Mouse (Mus musculus) embryo, embryonic 11 days (tissue): ENCODE measurements at regions not wholly inside any gene's neighbourhood (a gene's known extent, or its start where the extent isn't known, plus 50 kb on each side); places are given as distances from the start of the nearest gene placed in this dataset.
A peak's percentile ranks its signal among the peaks of the same experiment; 100 is the strongest.
"Not testable (repeated sequence)": the region's sequence is repeated elsewhere in the genome, so short reads cannot be mapped to it uniquely, and the experiment has no call there.

Experiments
- DNase-seq: peaks from one replicate; pipeline ENCODE4 v3.0.0-alpha.2; 2015

- no peak for DNase-seq
Measured at GRCm38 (mm10) chr1:43305349-43306278, 108.8 kb upstream of the Fhl2 start.

DNA sequence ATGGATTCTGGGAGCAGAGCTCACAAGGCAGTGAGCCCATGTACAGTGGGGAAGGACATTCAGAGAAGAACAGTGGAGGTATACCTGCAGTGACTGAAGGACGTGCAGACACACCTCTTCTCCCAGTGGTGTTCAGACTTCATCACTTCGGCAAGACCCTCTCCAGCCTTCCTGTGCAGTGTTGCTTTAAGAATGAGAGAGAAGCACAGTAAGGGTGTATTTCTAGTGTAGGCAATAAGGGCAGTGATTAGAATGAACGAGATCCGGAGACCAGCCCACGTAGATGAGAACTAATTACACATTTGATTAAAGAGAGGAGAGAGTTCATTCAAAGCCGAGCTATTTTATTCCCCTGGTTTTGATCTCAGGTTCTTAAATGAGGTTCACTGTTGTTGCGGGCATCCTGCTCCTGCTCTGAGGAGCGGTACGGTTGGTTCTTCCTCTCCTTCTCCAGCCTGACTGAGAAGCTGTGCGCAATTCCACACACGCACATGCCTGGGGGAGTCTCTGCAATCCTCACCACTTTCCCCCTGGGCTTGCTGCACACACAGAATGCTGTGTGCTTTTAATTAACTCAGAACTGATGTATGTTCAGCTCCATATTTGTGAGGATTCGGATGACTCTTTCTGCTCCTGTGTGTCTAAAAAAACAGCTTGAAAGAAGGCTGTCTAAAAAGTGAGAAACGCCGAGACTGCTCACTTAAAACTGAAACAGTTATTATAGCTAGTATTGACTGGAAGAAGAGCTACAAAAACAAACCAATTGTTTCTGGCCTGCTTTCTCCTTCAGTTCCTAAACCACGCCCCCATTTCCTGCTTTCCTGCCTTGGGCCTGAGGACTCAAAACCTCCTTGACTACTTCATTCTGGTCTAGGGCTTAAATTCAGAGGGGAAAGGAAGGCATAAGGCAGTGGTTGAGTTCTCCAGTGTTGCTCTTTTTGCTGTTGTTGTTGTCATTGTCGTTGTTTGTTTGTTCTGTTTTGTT lies 114.2 kb upstream of the Fhl2 start:
- DNase-seq: peak; percentile 52

DNA sequence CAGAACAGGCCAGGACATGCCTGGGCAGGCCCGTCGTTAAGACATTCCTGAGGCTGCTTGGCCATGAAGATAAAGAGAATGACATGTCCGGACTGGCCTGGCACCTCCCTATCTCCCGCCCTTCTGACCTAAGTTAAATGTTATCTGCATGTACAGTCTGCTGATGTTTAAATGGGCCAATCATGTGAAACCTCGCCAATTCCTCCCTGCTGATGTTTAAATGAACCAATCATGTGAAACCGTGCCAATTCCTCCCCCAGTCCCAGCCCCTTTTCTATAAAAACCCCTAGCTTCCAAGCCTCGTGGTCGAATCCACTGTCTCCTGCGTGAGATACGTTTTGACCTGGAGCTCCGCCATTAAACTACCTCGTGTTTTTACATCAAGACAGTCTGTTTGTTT lies 119.5 kb upstream of the Fhl2 start:
- DNase-seq: not testable (repeated sequence)

GRCm38 (mm10) chr1:43317076-43317871 lies 120.5 kb upstream of the Fhl2 start:
- no peak for DNase-seq

DNA sequence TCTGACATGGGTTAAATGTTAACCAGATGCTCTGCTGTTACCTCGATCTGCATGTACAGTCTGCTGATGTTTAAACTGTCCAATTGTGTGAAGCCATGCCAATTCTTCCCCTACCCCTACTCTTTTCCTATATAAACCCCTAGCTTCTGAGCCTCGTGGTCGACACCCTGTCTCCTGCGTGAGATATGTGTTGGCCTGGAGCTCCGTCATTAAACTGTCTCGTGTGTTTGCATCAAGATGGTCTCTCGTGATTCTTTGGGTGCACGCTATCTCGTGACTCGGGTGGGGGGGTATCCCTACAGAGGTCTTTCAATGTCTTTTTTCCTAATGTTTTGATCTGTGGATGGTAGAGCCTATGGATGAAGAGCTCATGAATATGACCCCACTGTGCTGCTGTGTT lies 110.9 kb upstream of the Nck2 start:
- DNase-seq: not testable (repeated sequence)

DNA sequence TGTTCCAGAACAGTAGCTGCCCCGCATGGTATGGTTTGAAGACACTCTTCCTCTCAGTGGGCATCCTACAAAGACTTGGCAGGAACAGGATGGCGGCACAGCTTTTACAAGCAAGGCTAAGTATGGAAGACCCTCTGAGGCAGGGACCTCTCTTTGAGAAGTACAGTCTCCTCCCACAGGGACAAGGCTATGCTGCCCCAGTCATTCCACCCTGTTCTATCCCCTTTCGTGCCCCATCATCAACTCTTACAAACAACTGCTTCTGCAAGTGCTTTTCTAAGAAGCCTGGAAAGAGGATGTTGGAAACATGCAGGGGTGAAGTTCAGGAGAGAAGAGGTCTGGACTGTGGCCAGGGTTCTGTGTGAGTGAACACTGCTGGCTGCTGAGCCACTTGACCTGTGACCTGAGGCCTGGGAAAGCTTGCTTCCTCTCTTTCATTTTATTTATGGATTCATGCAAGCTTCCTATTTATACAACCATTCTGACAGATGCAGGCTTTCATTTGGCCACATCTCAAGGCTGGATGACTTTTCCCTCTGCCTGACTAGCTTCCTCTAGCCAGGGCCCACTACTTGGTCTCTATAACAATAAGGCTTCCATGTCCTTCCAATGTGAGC lies 107.1 kb upstream of the Nck2 start:
- DNase-seq: peak; percentile 28

DNA sequence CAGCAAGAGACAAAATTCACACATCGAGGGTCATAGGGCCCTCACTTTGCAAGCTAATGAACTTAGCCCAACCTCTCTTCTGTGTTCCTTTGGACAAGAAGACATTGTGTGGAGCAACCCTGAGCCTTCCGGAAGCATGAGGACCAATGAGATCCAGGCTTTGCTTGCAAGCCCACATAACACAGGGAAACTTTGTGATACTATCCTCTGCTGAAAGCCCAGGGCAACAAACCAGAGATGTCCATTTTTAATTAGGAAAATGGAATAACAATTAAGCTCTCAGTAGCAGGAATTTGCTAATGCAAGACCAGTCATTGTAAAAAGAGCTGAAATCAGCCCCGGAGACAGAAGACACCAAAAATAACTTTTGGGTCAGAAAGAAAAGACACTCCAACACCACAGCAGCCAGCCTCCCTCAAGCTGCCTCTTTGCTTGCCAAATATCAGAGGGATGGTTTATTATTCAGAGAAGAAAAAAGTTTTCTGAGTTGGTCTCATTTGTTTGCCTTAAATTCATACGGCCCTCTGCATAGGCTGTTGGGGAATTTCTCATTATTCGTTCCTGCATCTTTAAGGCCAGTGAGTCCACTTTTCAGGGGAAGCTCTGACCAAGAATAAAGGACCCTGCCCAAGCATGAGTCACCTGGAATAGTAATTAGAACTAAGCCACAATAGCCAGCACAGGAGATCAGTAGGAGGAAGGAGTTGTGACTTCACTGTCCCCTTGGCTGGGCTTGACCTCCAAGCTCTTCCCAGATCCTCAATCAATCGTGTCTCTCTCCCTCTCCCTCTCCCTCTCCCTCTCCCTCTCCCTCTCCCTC lies 106.1 kb upstream of the Nck2 start:
- DNase-seq: no peak

- no peak for DNase-seq
Measured at GRCm38 (mm10) chr1:43342848-43343247, 101.5 kb upstream of the Nck2 start.

GRCm38 (mm10) chr1:43343410-43343809 lies 101.0 kb upstream of the Nck2 start:
- no peak for DNase-seq

- DNase-seq: no peak
Measured at GRCm38 (mm10) chr1:43344001-43344400, 100.4 kb upstream of the Nck2 start.

GRCm38 (mm10) chr1:43347152-43347551 lies 97.2 kb upstream of the Nck2 start:
- no peak for DNase-seq

- DNase-seq: no peak
Measured at GRCm38 (mm10) chr1:43349966-43350365, 94.4 kb upstream of the Nck2 start.

GRCm38 (mm10) chr1:43358191-43358590 lies 86.2 kb upstream of the Nck2 start:
- peak; percentile 73 for DNase-seq

DNA sequence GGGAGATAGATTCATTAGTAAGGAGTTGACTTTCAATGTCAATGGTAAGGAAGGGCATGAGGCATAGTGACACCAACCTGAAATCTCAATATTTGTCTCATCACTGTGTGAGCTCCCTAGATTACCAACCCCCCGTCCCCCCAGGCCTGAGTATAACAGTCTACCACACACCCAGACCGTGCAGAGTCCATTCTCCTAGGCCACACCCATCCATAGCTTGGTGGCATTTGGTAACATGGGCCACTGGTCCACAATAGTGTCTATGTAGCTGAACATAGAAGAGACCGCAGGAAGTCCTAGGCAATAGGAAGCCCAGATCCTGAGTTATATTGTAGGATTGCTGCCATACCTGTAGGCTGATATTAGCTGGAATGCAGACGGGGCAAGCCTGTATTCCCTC lies 84.7 kb upstream of the Nck2 start:
- DNase-seq: no peak

- peak; percentile 35 for DNase-seq
Measured at GRCm38 (mm10) chr1:43360291-43360690, 84.1 kb upstream of the Nck2 start.

- peak; percentile 66 for DNase-seq
Measured at GRCm38 (mm10) chr1:43360741-43361140, 83.6 kb upstream of the Nck2 start.

GRCm38 (mm10) chr1:43361455-43361863 lies 82.9 kb upstream of the Nck2 start:
- peak; percentile 62 for DNase-seq

DNA sequence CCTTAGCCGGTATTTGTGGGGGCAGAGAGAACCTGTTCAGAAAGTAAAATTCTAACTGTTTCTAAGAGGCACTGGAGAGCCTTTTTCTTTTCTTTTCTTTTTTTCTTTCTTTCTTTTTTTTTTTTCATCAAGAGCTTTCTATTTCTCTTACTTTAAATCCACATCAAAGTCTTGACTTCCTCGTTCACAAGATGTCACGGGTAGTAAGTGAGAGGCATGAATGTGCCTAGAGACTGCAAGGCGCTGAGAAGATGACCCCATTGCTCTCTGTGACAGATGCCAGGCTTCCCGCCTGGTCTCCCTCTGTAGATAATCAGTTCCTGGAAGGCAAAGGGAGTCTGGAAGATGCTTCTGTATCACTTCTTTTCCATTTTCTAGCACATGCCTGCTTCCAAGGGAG lies 82.2 kb upstream of the Nck2 start:
- no peak for DNase-seq

GRCm38 (mm10) chr1:43363178-43363577 lies 81.2 kb upstream of the Nck2 start:
- no peak for DNase-seq

- DNase-seq: no peak
Measured at GRCm38 (mm10) chr1:43366433-43366832, 77.9 kb upstream of the Nck2 start.
